ENCODE assay signal across 19 mouse cellular contexts in the genomic region with DNA sequence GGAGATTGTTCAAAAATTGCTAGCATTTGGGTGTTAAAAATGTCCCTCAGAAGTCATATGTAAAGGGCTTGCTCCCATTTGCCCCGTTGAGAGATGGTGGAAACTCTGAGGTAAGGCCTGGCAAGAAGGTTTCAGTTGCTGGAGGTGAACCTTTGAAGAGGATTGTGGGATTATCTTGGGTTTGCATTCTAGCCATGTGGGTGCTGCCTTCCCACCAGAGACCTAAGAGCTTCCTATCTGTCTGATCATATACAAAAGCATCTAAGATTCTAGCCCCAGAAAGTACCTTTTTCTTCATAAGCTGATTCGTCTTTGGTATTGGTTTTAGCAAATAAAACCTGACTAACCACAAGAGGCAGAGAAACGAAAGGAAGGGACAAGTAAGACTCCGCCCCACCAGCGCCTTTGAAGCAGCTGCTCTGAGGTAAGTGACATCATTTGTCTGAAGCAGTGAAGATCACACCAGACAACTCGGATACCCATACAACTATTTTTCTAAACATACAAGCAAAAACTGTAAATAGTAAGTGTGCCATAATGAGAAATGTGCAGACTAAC.
DNase-seq lines count a peak whose midpoint lies in the region; ATAC-seq and TF ChIP-seq lines count a peak whose summit lies in the region.
"Had no signal": no experiment of that assay in that cellular context is flagged by ENCODE, and none has a peak within 500 bp of the region (broad histone marks: within the 10 kb centered on the region; RNA-seq: fewer than 3 reads in every experiment).

No protein-coding gene starts in this region.

- WGBS in hindbrain, postnatal 0 days, result 82% methylated on average over 6 of the region's 6 CpGs

- TF ChIP-seq CTCF in hindbrain, postnatal 0 days (IDR thresholded peaks at IDR 0.05; ENCODE audit: low read depth), result no peak

- ATAC-seq in megakaryocyte-erythroid progenitor cell, adult 5-6 weeks (replicated peaks; ENCODE audit: low FRiP score, low TSS enrichment, poor library complexity, severe bottlenecking), result peak; percentile 61
- ATAC-seq in hindbrain, postnatal 0 days, result no peak
- ATAC-seq: forebrain, embryonic 16.5 days; lung, postnatal 0 days; midbrain, embryonic 15.5 days had no signal

- no peak overlapping the region for H3K9ac ChIP-seq in hindbrain, postnatal 0 days (replicated peaks; ENCODE audit: low read length)
- H3K9ac ChIP-seq: midbrain, embryonic 15.5 days had no signal

- H3K4me1 ChIP-seq in hindbrain, postnatal 0 days (ENCODE audit: insufficient read depth, low read length), result no peaks in the 10 kb centered on the region
- H3K4me1 ChIP-seq: heart, embryonic 10.5 days; midbrain, embryonic 15.5 days had no signal

- H3K27me3 ChIP-seq in hindbrain, postnatal 0 days (ENCODE audit: insufficient read depth, low read length), result no peaks in the 10 kb centered on the region
- H3K27me3 ChIP-seq: midbrain, embryonic 15.5 days had no signal

- H3K4me3 ChIP-seq in hindbrain, postnatal 0 days (ENCODE audit: low read length), result no peak overlapping the region
- H3K4me3 ChIP-seq: heart, embryonic 10.5 days; midbrain, embryonic 15.5 days had no signal

- H3K36me3 ChIP-seq in hindbrain, postnatal 0 days (ENCODE audit: insufficient read depth, low read length), result no peaks in the 10 kb centered on the region
- H3K36me3 ChIP-seq: heart, embryonic 10.5 days; midbrain, embryonic 15.5 days had no signal

- no peak overlapping the region for H3K4me2 ChIP-seq in hindbrain, postnatal 0 days (ENCODE audit: low read depth, low read length)
- H3K4me2 ChIP-seq: midbrain, embryonic 15.5 days had no signal

- H3K27ac ChIP-seq in hindbrain, postnatal 0 days, result no peak overlapping the region
- H3K27ac ChIP-seq: heart, embryonic 10.5 days; midbrain, embryonic 15.5 days had no signal

- DNase-seq in spleen, postnatal 36 days (ENCODE audit: low spot score in 2 of 2), result peak; percentile 7 to 17
- no peak for DNase-seq in spleen, postnatal 14 days (ENCODE audit: low spot score in 2 of 2)
- peak; percentile 54 for DNase-seq in thymus, postnatal 0 days (ENCODE audit: low spot score)
- DNase-seq in urinary bladder, postnatal 14 days (ENCODE audit: low spot score), result no peak
- no peak for DNase-seq in frontal cortex, postnatal 25 days (ENCODE audit: low spot score in 2 of 2)
- no peak for DNase-seq in hindbrain, postnatal 0 days (ENCODE audit: low spot score)
- DNase-seq: adrenal gland, postnatal 10 days; cerebellum, postnatal 10 days; embryo, embryonic 11 days; gastrocnemius, postnatal 36 days; kidney, adult 9 months; kidney, postnatal 25 days; left cerebral cortex, postnatal 4 days; liver had no signal

- no peaks in the 10 kb centered on the region for H3K9me3 ChIP-seq in hindbrain, postnatal 0 days (ENCODE audit: low read length)
- H3K9me3 ChIP-seq: heart, embryonic 10.5 days; midbrain, embryonic 15.5 days had no signal

Comparison
In these comparisons a context has a peak if more than half of its experiments do, and no peak if none do; other contexts are left out.
1. DNase-seq: peak in spleen, postnatal 36 days (2 of 2) and thymus, postnatal 0 days (single experiment); none in spleen, postnatal 14 days (0 of 2), urinary bladder, postnatal 14 days (single experiment), frontal cortex, postnatal 25 days (0 of 2) and hindbrain, postnatal 0 days (single experiment).